Comparison of ENCODE assay signal across 7 mouse cellular contexts in the genomic region with DNA sequence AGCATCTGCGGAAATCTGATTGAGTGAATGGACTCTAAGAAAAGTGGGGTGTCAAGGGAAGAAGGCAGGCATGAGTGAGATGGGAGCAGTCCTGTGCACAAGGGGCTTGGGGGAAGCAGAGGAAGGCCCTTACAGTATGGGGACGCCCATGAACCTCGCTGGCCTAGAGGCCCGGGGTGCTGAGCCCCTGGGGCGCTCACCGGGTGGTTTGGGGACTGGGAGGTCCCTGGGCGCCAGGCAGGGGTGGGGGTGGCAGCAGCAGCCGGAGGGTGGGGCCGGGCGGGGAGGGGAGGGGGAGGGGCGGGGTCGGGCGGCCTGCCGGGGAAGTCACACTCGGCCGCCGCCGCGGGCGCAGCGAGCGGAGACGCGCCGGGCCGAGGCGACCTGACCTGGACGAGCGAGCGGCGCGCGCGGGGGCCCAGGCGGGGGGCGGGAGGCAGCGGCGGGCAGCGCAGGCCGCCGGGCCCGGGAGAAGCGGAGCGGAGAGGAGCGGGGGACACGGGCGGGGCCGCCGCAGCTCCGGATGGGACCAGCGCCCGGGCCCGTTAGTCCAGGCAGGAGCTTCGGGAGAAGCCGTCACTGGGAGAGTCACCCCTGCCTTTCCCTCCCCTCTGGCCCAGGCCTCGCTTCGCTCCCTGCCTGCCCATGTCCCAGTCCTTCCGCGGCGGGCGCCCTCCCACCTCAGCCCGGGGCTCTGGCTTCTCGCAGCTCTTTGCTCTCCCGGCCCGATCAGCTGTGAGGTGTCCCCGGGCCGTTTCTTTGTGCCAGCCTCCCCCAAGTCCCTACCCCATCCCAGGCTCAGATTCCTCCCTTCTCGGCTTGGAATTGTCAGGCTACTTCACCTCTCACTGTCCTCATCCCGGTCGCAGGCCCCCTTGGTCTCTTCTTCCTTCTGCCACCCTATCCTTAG. TPM values are rescaled to one million over a fixed set of nuclear protein-coding genes. Genes with fewer than 3 reads are reported as not detected.
DNase-seq lines count a peak whose midpoint lies in the region; ATAC-seq lines count a peak whose summit lies in the region.

A gene (plus strand): TSS at position 890 of the 910 bp plus-strand sequence.

- under 1% methylated on average over 40 of the region's 70 CpGs for WGBS in embryonic facial prominence, embryonic 15.5 days
- WGBS in heart, embryonic 14.5 days: 3% methylated on average over 24 of the region's 70 CpGs
- WGBS in lung, embryonic 16.5 days: 1% methylated on average over 54 of the region's 70 CpGs

- DNase-seq in NIH3T3 (ENCODE audit: low read depth): peak; percentile 62
- DNase-seq in adrenal gland, postnatal 25 days: peak; percentile 66
- DNase-seq in kidney, postnatal 36 days: peak; percentile 47 to 77
- peak; percentile 59 for DNase-seq in retina, embryonic 14.5 days (ENCODE audit: low spot score)

- ATAC-seq in embryonic facial prominence, embryonic 15.5 days (ENCODE audit: insufficient number of reproducible peaks, low FRiP score, low TSS enrichment, low read depth): peak; percentile 66
- ATAC-seq in heart, embryonic 14.5 days (ENCODE audit: insufficient number of reproducible peaks, insufficient read depth, low FRiP score, low read depth): peak; percentile 32
- ATAC-seq in lung, embryonic 16.5 days (ENCODE audit: low read depth): peak; percentile 76

- peak within 1 kb of the TSS; percentile 73 for H3K9ac ChIP-seq in embryonic facial prominence, embryonic 15.5 days
- peak within 1 kb of the TSS; percentile 94 for H3K9ac ChIP-seq in heart, embryonic 14.5 days (ENCODE audit: low read length)
- peak within 1 kb of the TSS; percentile 84 for H3K9ac ChIP-seq in lung, embryonic 16.5 days (ENCODE audit: low read length)

- H3K27ac ChIP-seq in embryonic facial prominence, embryonic 15.5 days (replicated peaks): peak within 1 kb of the TSS; percentile 88
- H3K27ac ChIP-seq in heart, embryonic 14.5 days (replicated peaks in 1 of 2; ENCODE audit: control insufficient read depth in 1 of 2, insufficient read depth in 1 of 2, low read depth in 2 of 2, low read length in 2 of 2): peak within 1 kb of the TSS; percentile 53 to 80; a peak in 3 of 4 replicates
- peak within 1 kb of the TSS; percentile 75 for H3K27ac ChIP-seq in lung, embryonic 16.5 days (ENCODE audit: low read length)

- H3K36me3 ChIP-seq in embryonic facial prominence, embryonic 15.5 days: no peaks in the 10 kb centered on the region
- no peaks in the 10 kb centered on the region for H3K36me3 ChIP-seq in heart, embryonic 14.5 days (ENCODE audit: control insufficient read depth, insufficient read depth, low read length)
- H3K36me3 ChIP-seq in lung, embryonic 16.5 days (ENCODE audit: control insufficient read depth, insufficient read depth, low read length): no peaks in the 10 kb centered on the region

- peak within 1 kb of the TSS; percentile 82 for H3K4me2 ChIP-seq in embryonic facial prominence, embryonic 15.5 days (replicated peaks)
- H3K4me2 ChIP-seq in heart, embryonic 14.5 days (ENCODE audit: low read length): peak within 1 kb of the TSS; percentile 88
- peak within 1 kb of the TSS; percentile 81 for H3K4me2 ChIP-seq in lung, embryonic 16.5 days (ENCODE audit: low read depth, low read length)

- no peaks in the 10 kb centered on the region for H3K9me3 ChIP-seq in embryonic facial prominence, embryonic 15.5 days (replicated peaks)
- H3K9me3 ChIP-seq in heart, embryonic 14.5 days (ENCODE audit: control insufficient read depth, low read length): 0 out of 2 replicates have a peak, but pooled peaks cover 3% of the 10 kb centered on the region
- no peaks in the 10 kb centered on the region for H3K9me3 ChIP-seq in lung, embryonic 16.5 days (ENCODE audit: control insufficient read depth, low read length)

- peak within 1 kb of the TSS; percentile 72 for H3K4me3 ChIP-seq in embryonic facial prominence, embryonic 15.5 days (replicated peaks)
- peak within 1 kb of the TSS; percentile 63 to 68 for H3K4me3 ChIP-seq in heart, embryonic 14.5 days (ENCODE audit: control insufficient read depth in 1 of 2, insufficient read depth in 1 of 2, low read depth in 1 of 2, low read length in 2 of 2)
- peak within 1 kb of the TSS; percentile 67 for H3K4me3 ChIP-seq in lung, embryonic 16.5 days (ENCODE audit: low read length)

- H3K4me1 ChIP-seq in embryonic facial prominence, embryonic 15.5 days: peaks cover 33% of the 10 kb centered on the region
- peaks cover 25 to 33% of the 10 kb centered on the region in 2 experiments for H3K4me1 ChIP-seq in heart, embryonic 14.5 days (ENCODE audit: control insufficient read depth in 2 of 2, insufficient read depth in 2 of 2, low read length in 2 of 2)
- peaks cover 11% of the 10 kb centered on the region for H3K4me1 ChIP-seq in lung, embryonic 16.5 days (replicated peaks; ENCODE audit: control insufficient read depth, insufficient read depth, low read length)

- H3K27me3 ChIP-seq in embryonic facial prominence, embryonic 15.5 days: no peaks in the 10 kb centered on the region
- no peaks in the 10 kb centered on the region for H3K27me3 ChIP-seq in heart, embryonic 14.5 days (ENCODE audit: control insufficient read depth, insufficient read depth, low read length)
- H3K27me3 ChIP-seq in lung, embryonic 16.5 days (ENCODE audit: control insufficient read depth, insufficient read depth, low read depth, low read length): no peaks in the 10 kb centered on the region; the same call in 1 of the 2 replicates

RNA-seq across cellular contexts. Expression of the gene that starts here (rescaled TPM):
- total RNA-seq in adrenal gland, postnatal 25 days (2021): 26.9 and 37.9 TPM in 2 replicates
- polyA plus RNA-seq in embryonic facial prominence, embryonic 15.5 days (2015; fragmentation: Nextera tagmentation; extraction: Ambion mirVana): 19.7 and 20.9 TPM in 2 replicates
- polyA plus RNA-seq in heart, embryonic 14.5 days (2014; fragmentation: Nextera tagmentation; extraction: Ambion mirVana): 10.6 and 13.2 TPM in 2 replicates
- 11.1 and 11.6 TPM in 2 replicates for polyA plus RNA-seq in lung, embryonic 16.5 days (2015; fragmentation: Nextera tagmentation; extraction: Ambion mirVana)

Comparison
In these comparisons a context has a peak if more than half of its experiments do, and no peak if none do; other contexts are left out.
1. Peak in every context shown above with its lines: DNase-seq, ATAC-seq, H3K4me3 ChIP-seq and H3K27ac ChIP-seq.